Mouse (Mus musculus): ENCODE measurements around the gene Rwdd2b.

GRCm38 (mm10) chr16:87437096-87437495 lies 3.3 kb downstream of the Rwdd2b start:
- no peak for TF ChIP-seq TAL1 (IDR thresholded peaks at IDR 0.05; ENCODE audit: low read length)
- TF ChIP-seq CTCF (IDR thresholded peaks at IDR 0.05 in 2 of 3, conservative IDR thresholded peaks at IDR 0.05 in 1 of 3; ENCODE audit: control insufficient read depth in 1 of 3, insufficient read depth in 1 of 3, low read depth in 2 of 3, low read length in 3 of 3, poor library complexity in 1 of 3, severe bottlenecking in 1 of 3), result no peak
- no peak for TF ChIP-seq USF1 (IDR thresholded peaks at IDR 0.05; ENCODE audit: low read depth, low read length)
- no peak for TF ChIP-seq POLR2A (IDR thresholded peaks at IDR 0.05; ENCODE audit: control insufficient read depth in 1 of 2, insufficient read depth in 1 of 2, low read depth in 1 of 2, low read length in 2 of 2, poor library complexity in 1 of 2)
- no peak for TF ChIP-seq HCFC1 (IDR thresholded peaks at IDR 0.05; ENCODE audit: low read depth, low read length)
- no peak for TF ChIP-seq ETS1 (IDR thresholded peaks at IDR 0.05; ENCODE audit: low read depth, low read length)
- TF ChIP-seq SMC3 (IDR thresholded peaks at IDR 0.05; ENCODE audit: low read depth, low read length), result no peak
- no peak for TF ChIP-seq GATA1 (IDR thresholded peaks at IDR 0.05; ENCODE audit: low read depth, low read length)
- TF ChIP-seq KAT2A (conservative IDR thresholded peaks at IDR 0.05; ENCODE audit: low read depth, low read length), result no peak
- no peak for TF ChIP-seq ZNF384 (IDR thresholded peaks at IDR 0.05; ENCODE audit: low read depth, low read length)
